Mouse (Mus musculus): Measurements from ENCODE around the gene Mybpc2.
A peak's percentile ranks its signal among the peaks of the same experiment; 100 is the strongest.

Gene Mybpc2

GRCm38 (mm10) chr7:44485572-44486195 is 38.8 kb downstream of the Mybpc2 start:
- DNase-seq (ENCODE audit: extremely low spot score): no peak

- DNase-seq (ENCODE audit: extremely low spot score): peak; percentile 77
Measured at GRCm38 (mm10) chr7:44484841-44485571, 39.5 kb downstream of the Mybpc2 start.

- DNase-seq (ENCODE audit: extremely low spot score): no peak
Measured at GRCm38 (mm10) chr7:44484109-44484508, 40.3 kb downstream of the Mybpc2 start.

- DNase-seq (ENCODE audit: extremely low spot score): no peak
Measured at GRCm38 (mm10) chr7:44482836-44483435, 41.5 kb downstream of the Mybpc2 start.

- DNase-seq (ENCODE audit: extremely low spot score): no peak
Measured at GRCm38 (mm10) chr7:44475046-44475614, 49.3 kb downstream of the Mybpc2 start.

- no peak for DNase-seq (ENCODE audit: extremely low spot score)
Measured at GRCm38 (mm10) chr7:44474419-44474818, 50.0 kb downstream of the Mybpc2 start.

- DNase-seq (ENCODE audit: extremely low spot score): no peak
Measured at GRCm38 (mm10) chr7:44472961-44473646, 51.4 kb downstream of the Mybpc2 start.

- DNase-seq (ENCODE audit: extremely low spot score): no peak
Measured at GRCm38 (mm10) chr7:44472558-44472885, 51.9 kb downstream of the Mybpc2 start.

GRCm38 (mm10) chr7:44471880-44472557 is 52.4 kb downstream of the Mybpc2 start:
- no peak for DNase-seq (ENCODE audit: extremely low spot score)

- DNase-seq (ENCODE audit: extremely low spot score): no peak
Measured at GRCm38 (mm10) chr7:44470696-44471612, 53.5 kb downstream of the Mybpc2 start.

- DNase-seq (ENCODE audit: extremely low spot score): no peak
Measured at GRCm38 (mm10) chr7:44469677-44470675, 54.5 kb downstream of the Mybpc2 start.

- DNase-seq (ENCODE audit: extremely low spot score): no peak
Measured at GRCm38 (mm10) chr7:44468644-44469285, 55.7 kb downstream of the Mybpc2 start.

GRCm38 (mm10) chr7:44467811-44468411 is 56.5 kb downstream of the Mybpc2 start, which contains the start of gene Josd2:
Gene Josd2 (plus strand): TSS chr7:44467980.
- peak; percentile 93 for DNase-seq (ENCODE audit: extremely low spot score)

- DNase-seq (ENCODE audit: extremely low spot score): no peak
Measured at GRCm38 (mm10) chr7:44466888-44467311, 57.6 kb downstream of the Mybpc2 start.

GRCm38 (mm10) chr7:44466006-44466887 is 58.2 kb downstream of the Mybpc2 start:
- DNase-seq (ENCODE audit: extremely low spot score): no peak

GRCm38 (mm10) chr7:44465111-44465510 is 59.3 kb downstream of the Mybpc2 start, which contains the start of gene Aspdh:
Gene Aspdh (plus strand): TSS chr7:44465391.
- DNase-seq (ENCODE audit: extremely low spot score): no peak

GRCm38 (mm10) chr7:44464511-44464910 is 59.9 kb downstream of the Mybpc2 start:
- no peak for DNase-seq (ENCODE audit: extremely low spot score)
